Mouse (Mus musculus) lung, adult 2 months (tissue): ENCODE results near the gene Mrpl55.

Experiments used
- CTCF ChIP-seq: fragments of 200-500 bp; IDR thresholded peaks from 2 replicates; pipeline ENCODE4 v1.5.1; 2011; ENCODE audit warnings: mild to moderate bottlenecking, low read length, control low read depth; ENCODE audit not compliant: insufficient read depth
- POLR2A ChIP-seq: fragments of 200-500 bp; IDR thresholded peaks from 2 replicates; pipeline ENCODE4 v1.6.1; 2011; ENCODE audit warnings: low read depth, mild to moderate bottlenecking, control low read depth, low read length, borderline replicate concordance; ENCODE audit errors: extremely low read depth

- TF ChIP-seq CTCF (peak; percentile 70), POLR2A (peak; percentile 28; the same call in 1 of the 2 replicates)
These were observed 6.7 kb downstream of the Mrpl55 start for GRCm38 (mm10) chr11:59209003-59209441.
